Mouse (Mus musculus) neural tube, embryonic 15.5 days (tissue): Measurements from ENCODE around the gene Mettl7b. TPM values are rescaled to one million over a fixed set of nuclear protein-coding genes. Genes with fewer than 3 reads are reported as not detected.

ENCODE experiments used
- ATAC-seq: fragments of 200-750 bp; cut with Nextera tagmentation; 2 replicates; pipeline ENCODE4 v1.8.0; 2017; ENCODE audit warnings: mild to moderate bottlenecking, moderate TSS enrichment, moderate library complexity; ENCODE audit not compliant: low FRiP score
- H3K27ac ChIP-seq: fragments of 300-500 bp; sonication (generic); replicated peaks from 2 replicates; pipeline ENCODE4 v1.5.1; 2015; ENCODE audit warnings: mild to moderate bottlenecking, inconsistent platforms
- H3K27me3 ChIP-seq: fragments of 300-500 bp; sonication (generic); replicated peaks from 2 replicates; pipeline ENCODE4 v1.6.1; 2015; ENCODE audit warnings: inconsistent platforms
- H3K36me3 ChIP-seq: fragments of 300-500 bp; sonication (generic); 2 replicates; pipeline ENCODE4 v1.6.1; 2015; ENCODE audit warnings: inconsistent platforms
- H3K4me1 ChIP-seq: fragments of 300-500 bp; sonication (generic); 2 replicates; pipeline ENCODE4 v1.6.1; 2015; ENCODE audit warnings: inconsistent platforms
- H3K4me2 ChIP-seq: fragments of 300-500 bp; sonication (generic); 2 replicates; pipeline ENCODE4 v1.6.1; 2015; ENCODE audit warnings: inconsistent platforms, mild to moderate bottlenecking, moderate library complexity
- H3K4me3 ChIP-seq: fragments of 300-500 bp; sonication (generic); replicated peaks from 2 replicates; pipeline ENCODE4 v1.5.1; 2015; ENCODE audit warnings: mild to moderate bottlenecking, inconsistent platforms
- H3K9ac ChIP-seq: fragments of 300-500 bp; sonication (generic); replicated peaks from 2 replicates; pipeline ENCODE4 v1.6.1; 2015; ENCODE audit warnings: mild to moderate bottlenecking, inconsistent platforms
- H3K9me3 ChIP-seq: fragments of 300-500 bp; sonication (generic); replicated peaks from 2 replicates; pipeline ENCODE4 v1.6.1; 2016; ENCODE audit warnings: inconsistent platforms
- WGBS: fragments of 180-500 bp; shearing (Covaris S2); methylation state at CpG from one replicate; pipeline ENCODE4 v1.1.7; 2015; ENCODE audit warnings: mixed read lengths; 5-methylcytosine and 5-hydroxymethylcytosine counted together
- polyA plus RNA-seq: library from polyadenylated mRNA; unstranded; fragments of >200 nt; fragmentation: Nextera tagmentation; extraction: Ambion mirVana; gene quantifications from 2 replicates; pipeline ENCODE4 v1.2.1, GENCODE M21; 2015

Gene Mettl7b
- polyA plus RNA-seq, 1 experiment from 2014 or later: not detected

DNA sequence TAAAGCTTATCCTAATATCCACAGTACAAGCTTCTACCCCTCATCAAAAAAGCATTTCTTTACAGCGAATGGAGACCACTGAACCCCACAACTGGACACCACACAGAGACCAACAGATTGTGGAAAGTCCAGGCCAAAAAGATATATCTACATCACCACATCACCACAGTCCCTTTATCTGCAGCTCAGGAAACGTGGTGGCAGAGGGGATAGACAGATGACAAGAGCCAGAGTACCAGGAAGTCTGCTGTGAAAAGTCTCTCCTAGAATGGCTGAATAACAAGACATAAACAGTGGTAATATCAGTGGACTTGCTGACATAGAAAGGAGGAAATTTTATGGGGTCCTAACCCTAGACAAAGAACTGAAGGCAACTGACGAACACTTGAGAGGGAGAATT is 15.6 kb upstream of the Mettl7b start:
- Histone ChIP-seq H3K4me2 (no peak overlapping the region), H3K9me3 (no peaks in the 10 kb centered on the region), H3K27ac (no peak overlapping the region), H3K36me3 (no peaks in the 10 kb centered on the region), H3K27me3 (no peaks in the 10 kb centered on the region), H3K4me3 (no peak overlapping the region), H3K4me1 (no peaks in the 10 kb centered on the region), H3K9ac (no peak overlapping the region)
- 64% methylated on average over 3 of the region's 3 CpGs for WGBS
- ATAC-seq: no peak

DNA sequence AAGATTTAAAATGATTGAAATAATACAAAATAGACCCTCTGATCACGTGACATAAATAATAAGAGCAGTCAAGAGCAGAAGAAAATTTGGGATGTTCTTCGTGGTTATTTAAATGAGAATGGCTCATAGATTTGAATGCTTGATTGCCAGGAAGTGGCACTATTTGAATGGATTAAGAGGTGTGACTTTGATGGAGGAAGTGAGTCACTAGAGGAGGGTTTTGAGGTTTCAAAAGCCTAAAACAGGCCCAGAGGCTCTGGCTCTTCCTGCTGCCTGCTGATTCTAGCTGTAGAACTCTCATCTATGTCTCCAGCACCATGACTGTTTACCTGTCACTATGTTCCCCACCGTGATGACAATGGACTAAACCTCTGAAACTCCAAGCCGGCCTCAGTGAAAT is 12.1 kb upstream of the Mettl7b start:
- WGBS: 80% methylated on average over 4 of the region's 4 CpGs
- Histone ChIP-seq H3K36me3 (no peaks in the 10 kb centered on the region), H3K4me1 (no peaks in the 10 kb centered on the region), H3K27ac (no peak overlapping the region), H3K9ac (no peak overlapping the region), H3K27me3 (no peaks in the 10 kb centered on the region), H3K4me3 (no peak overlapping the region), H3K4me2 (no peak overlapping the region), H3K9me3 (no peaks in the 10 kb centered on the region)
- ATAC-seq: no peak

DNA sequence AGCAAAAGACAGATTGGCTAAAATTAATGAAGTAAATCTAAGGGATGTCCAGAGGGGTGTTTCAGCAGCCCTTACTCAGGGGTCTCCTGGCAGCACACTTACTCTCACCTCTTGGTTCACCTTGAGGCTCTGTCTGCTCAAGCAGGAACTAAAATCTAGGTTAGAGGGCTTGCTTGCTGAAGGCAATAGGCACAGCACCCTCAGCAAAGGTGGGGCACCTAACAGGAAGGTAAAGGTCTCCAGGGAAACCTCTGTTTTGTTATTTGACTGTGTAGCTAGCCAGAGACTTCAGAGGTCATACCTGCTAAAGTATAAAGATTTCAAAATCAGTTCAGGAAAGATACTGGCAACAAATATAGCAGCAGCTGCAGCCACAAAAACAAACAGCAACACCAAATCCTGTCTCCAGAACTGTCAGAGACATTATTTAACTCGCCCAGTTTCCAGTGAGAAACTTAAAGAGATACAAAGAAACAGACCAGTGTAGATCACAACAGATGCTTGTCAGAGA is 10.0 kb upstream of the Mettl7b start:
- H3K9ac ChIP-seq: no peak overlapping the region
- no peaks in the 10 kb centered on the region for H3K9me3 ChIP-seq
- H3K4me3 ChIP-seq: no peak overlapping the region
- 58% methylated on average over 1 of the region's 1 CpGs for WGBS
- no peaks in the 10 kb centered on the region for H3K36me3 ChIP-seq
- no peak overlapping the region for H3K27ac ChIP-seq
- ATAC-seq: no peak
- H3K4me1 ChIP-seq: no peaks in the 10 kb centered on the region
- no peak overlapping the region for H3K4me2 ChIP-seq
- H3K27me3 ChIP-seq: no peaks in the 10 kb centered on the region

DNA sequence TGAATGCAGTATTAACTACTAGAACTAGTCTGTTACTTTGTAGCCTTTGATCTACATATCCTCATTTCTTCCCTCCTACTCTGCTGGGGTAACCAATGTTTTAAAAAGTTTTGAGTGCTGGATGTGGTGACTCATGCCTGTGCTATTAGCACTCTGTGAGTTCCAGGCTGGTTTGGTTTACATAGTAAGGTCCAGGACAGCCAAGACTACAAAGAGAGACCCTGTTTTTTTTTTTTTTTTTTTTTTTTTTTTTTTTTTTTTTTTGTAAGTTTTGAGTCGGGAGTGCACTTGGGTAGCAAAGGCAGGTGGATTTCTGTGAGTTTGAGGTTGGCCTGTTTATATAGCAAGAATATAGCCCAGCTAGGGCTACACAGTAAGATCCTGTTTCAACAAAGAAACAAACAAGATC is 7.6 kb upstream of the Mettl7b start:
- no peak for ATAC-seq
- Histone ChIP-seq H3K9me3 (no peaks in the 10 kb centered on the region), H3K4me1 (no peaks in the 10 kb centered on the region), H3K36me3 (no peaks in the 10 kb centered on the region), H3K27me3 (no peaks in the 10 kb centered on the region), H3K27ac (no peak overlapping the region), H3K4me2 (no peak overlapping the region), H3K4me3 (no peak overlapping the region), H3K9ac (no peak overlapping the region)
- 56% methylated on average over 1 of the region's 1 CpGs for WGBS

GRCm38 (mm10) chr10:128965871-128966270 is 5.1 kb upstream of the Mettl7b start:
- no peak overlapping the region for H3K27ac ChIP-seq
- no peaks in the 10 kb centered on the region for H3K4me1 ChIP-seq
- 92% methylated on average over 6 of the region's 6 CpGs for WGBS
- ATAC-seq: no peak
- no peaks in the 10 kb centered on the region for H3K9me3 ChIP-seq
- H3K9ac ChIP-seq: no peak overlapping the region
- H3K4me2 ChIP-seq: no peak overlapping the region
- no peaks in the 10 kb centered on the region for H3K36me3 ChIP-seq
- no peak overlapping the region for H3K4me3 ChIP-seq
- no peaks in the 10 kb centered on the region for H3K27me3 ChIP-seq

- Histone ChIP-seq H3K9me3 (no peaks in the 10 kb centered on the region), H3K4me3 (no peak overlapping the region), H3K9ac (no peak overlapping the region), H3K4me2 (no peak overlapping the region), H3K4me1 (no peaks in the 10 kb centered on the region), H3K27ac (no peak overlapping the region), H3K36me3 (no peaks in the 10 kb centered on the region), H3K27me3 (no peaks in the 10 kb centered on the region)
- 76% methylated on average over 2 of the region's 2 CpGs for WGBS
- no peak for ATAC-seq
Observed at GRCm38 (mm10) chr10:128964961-128965360, 4.2 kb upstream of the Mettl7b start.

- no peak overlapping the region for H3K27ac ChIP-seq
- no peak overlapping the region for H3K9ac ChIP-seq
- H3K27me3 ChIP-seq: no peaks in the 10 kb centered on the region; the same call in 1 of the 2 replicates
- H3K36me3 ChIP-seq: no peaks in the 10 kb centered on the region
- H3K4me1 ChIP-seq: no peaks in the 10 kb centered on the region
- no peak overlapping the region for H3K4me3 ChIP-seq
- 79% methylated on average over 4 of the region's 4 CpGs for WGBS
- ATAC-seq: no peak
- H3K4me2 ChIP-seq: no peak overlapping the region
- no peaks in the 10 kb centered on the region for H3K9me3 ChIP-seq
Observed at GRCm38 (mm10) chr10:128960142-128960541, 646 bp downstream of the Mettl7b start.

DNA sequence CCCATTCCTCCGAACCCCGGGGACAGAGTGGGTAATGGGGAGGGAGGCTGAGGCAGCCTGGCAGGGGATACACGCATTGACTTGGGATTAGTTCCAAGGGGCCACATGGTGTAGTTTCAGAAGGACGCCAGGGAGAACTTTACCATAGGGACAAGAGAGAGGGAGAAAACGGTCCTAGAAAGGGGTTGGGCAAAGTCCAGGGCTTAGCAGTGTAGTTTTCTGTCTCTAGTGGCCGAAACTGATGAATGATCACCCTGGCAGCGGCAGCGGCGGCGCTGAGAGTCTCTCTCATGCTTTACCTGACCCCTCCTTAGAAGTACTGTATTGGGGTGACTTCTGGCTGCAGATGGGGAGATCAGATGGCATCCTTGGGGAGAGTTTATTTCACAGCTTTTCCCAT is 2.4 kb downstream of the Mettl7b start:
- Histone ChIP-seq H3K4me1 (no peaks in the 10 kb centered on the region), H3K9me3 (no peaks in the 10 kb centered on the region), H3K4me2 (no peak overlapping the region), H3K27me3 (no peaks in the 10 kb centered on the region; the same call in 1 of the 2 replicates), H3K27ac (no peak overlapping the region), H3K36me3 (no peaks in the 10 kb centered on the region), H3K4me3 (no peak overlapping the region), H3K9ac (no peak overlapping the region)
- 83% methylated on average over 10 of the region's 10 CpGs for WGBS
- no peak for ATAC-seq

DNA sequence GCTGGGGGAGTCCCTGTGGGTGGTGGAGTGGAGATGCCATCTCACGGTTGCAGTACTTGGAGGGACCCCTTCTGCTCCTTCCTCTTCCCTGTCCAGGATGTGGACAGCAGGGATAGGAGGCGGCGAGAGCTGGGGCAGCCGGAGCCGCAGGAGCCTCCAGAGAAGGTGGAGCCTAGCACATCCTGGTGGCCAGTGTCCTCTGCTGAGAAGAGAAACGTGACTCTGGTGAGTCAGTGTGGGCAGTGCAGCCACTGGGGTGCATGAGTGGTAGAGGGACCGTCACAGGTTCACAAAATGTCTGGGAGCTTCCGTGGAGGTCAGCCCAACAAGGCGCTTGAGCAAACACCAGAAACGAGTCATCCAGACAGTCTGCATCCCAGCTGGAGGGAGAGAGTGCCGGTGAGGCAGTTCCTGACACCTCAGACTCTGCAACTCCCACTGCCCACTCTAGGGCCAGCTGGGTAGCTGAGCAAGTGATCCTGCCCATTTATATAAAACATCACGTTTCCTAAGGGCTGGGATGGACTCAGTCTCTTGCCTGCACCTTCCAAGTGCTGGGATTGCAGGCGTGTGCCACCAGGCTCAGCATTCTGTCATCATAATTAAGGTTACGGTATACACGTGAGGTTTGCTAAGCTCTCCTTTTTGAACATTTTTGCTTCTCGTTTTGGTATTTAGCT is 10.4 kb downstream of the Mettl7b start:
- Histone ChIP-seq H3K9me3 (no peaks in the 10 kb centered on the region), H3K9ac (no peak overlapping the region), H3K4me3 (no peak overlapping the region), H3K27ac (no peak overlapping the region), H3K4me1 (no peaks in the 10 kb centered on the region), H3K27me3 (no peaks in the 10 kb centered on the region), H3K4me2 (no peak overlapping the region), H3K36me3 (no peaks in the 10 kb centered on the region)
- ATAC-seq: no peak
- 64% methylated on average over 16 of the region's 16 CpGs for WGBS

GRCm38 (mm10) chr10:128947496-128947895 is 13.3 kb downstream of the Mettl7b start:
- H3K9me3 ChIP-seq: no peaks in the 10 kb centered on the region
- WGBS: 91% methylated on average over 4 of the region's 4 CpGs
- H3K27ac ChIP-seq: no peak overlapping the region
- H3K36me3 ChIP-seq: no peaks in the 10 kb centered on the region
- no peaks in the 10 kb centered on the region for H3K27me3 ChIP-seq
- H3K4me3 ChIP-seq: no peak overlapping the region
- H3K4me1 ChIP-seq: no peaks in the 10 kb centered on the region
- no peak for ATAC-seq
- no peak overlapping the region for H3K4me2 ChIP-seq
- no peak overlapping the region for H3K9ac ChIP-seq

GRCm38 (mm10) chr10:128945675-128946074 is 15.1 kb downstream of the Mettl7b start:
- Histone ChIP-seq H3K4me2 (no peak overlapping the region), H3K4me1 (no peaks in the 10 kb centered on the region), H3K27ac (no peak overlapping the region), H3K9me3 (no peaks in the 10 kb centered on the region), H3K27me3 (no peaks in the 10 kb centered on the region), H3K4me3 (no peak overlapping the region), H3K9ac (no peak overlapping the region), H3K36me3 (no peaks in the 10 kb centered on the region)
- 14% methylated on average over 3 of the region's 3 CpGs for WGBS
- ATAC-seq: no peak

- H3K9ac ChIP-seq: no peak overlapping the region
- peaks cover 13% of the 10 kb centered on the region for H3K27me3 ChIP-seq
- 86% methylated on average over 10 of the region's 10 CpGs for WGBS
- no peak overlapping the region for H3K4me3 ChIP-seq
- no peaks in the 10 kb centered on the region for H3K9me3 ChIP-seq
- no peak overlapping the region for H3K4me2 ChIP-seq
- no peak overlapping the region for H3K27ac ChIP-seq
- no peaks in the 10 kb centered on the region for H3K36me3 ChIP-seq
- no peak for ATAC-seq
- H3K4me1 ChIP-seq: no peaks in the 10 kb centered on the region
Observed at GRCm38 (mm10) chr10:128940475-128941061, 20.2 kb downstream of the Mettl7b start.
